Mouse (Mus musculus) hindbrain, postnatal 0 days (tissue): ENCODE data around the gene Wapl. TPM values are rescaled to one million over a fixed set of nuclear protein-coding genes. Genes with fewer than 3 reads are reported as not detected.

Source experiments
- ATAC-seq: fragments of 200-750 bp; cut with Nextera tagmentation; 2 replicates; pipeline ENCODE4 v1.8.0; 2017; ENCODE audit warnings: mild to moderate bottlenecking, moderate TSS enrichment, moderate library complexity
- DNase-seq: peaks from one replicate; pipeline ENCODE4 v3.0.0-alpha.2; 2015; ENCODE audit warnings: low spot score
- H3K27ac ChIP-seq: fragments of 300-500 bp; sonication (generic); 2 replicates; pipeline ENCODE4 v1.5.1; 2014; ENCODE audit warnings: mild to moderate bottlenecking
- H3K27me3 ChIP-seq: fragments of 300-500 bp; sonication (generic); 2 replicates; pipeline ENCODE4 v1.6.1; 2014; ENCODE audit warnings: low read length, mixed read lengths; ENCODE audit not compliant: insufficient read depth
- H3K36me3 ChIP-seq: fragments of 300-500 bp; sonication (generic); 2 replicates; pipeline ENCODE4 v1.6.1; 2014; ENCODE audit warnings: low read length, mixed read lengths; ENCODE audit not compliant: insufficient read depth
- H3K4me1 ChIP-seq: fragments of 300-500 bp; sonication (generic); 2 replicates; pipeline ENCODE4 v1.6.1; 2014; ENCODE audit warnings: antibody characterized with exemption, low read length, mixed read lengths; ENCODE audit not compliant: insufficient read depth
- H3K4me2 ChIP-seq: fragments of 300-500 bp; sonication (generic); 2 replicates; pipeline ENCODE4 v1.6.1; 2014; ENCODE audit warnings: low read depth, mild to moderate bottlenecking, low read length, moderate library complexity, mixed read lengths
- H3K4me3 ChIP-seq: fragments of 300-500 bp; sonication (generic); 2 replicates; pipeline ENCODE4 v1.5.1; 2014; ENCODE audit warnings: low read length
- H3K9ac ChIP-seq: fragments of 300-500 bp; sonication (generic); replicated peaks from 2 replicates; pipeline ENCODE4 v1.6.1; 2014; ENCODE audit warnings: mild to moderate bottlenecking, low read length, moderate library complexity, mixed read lengths
- H3K9me3 ChIP-seq: fragments of 300-500 bp; sonication (generic); 2 replicates; pipeline ENCODE4 v1.6.1; 2016; ENCODE audit warnings: low read length, mixed read lengths
- CTCF ChIP-seq: IDR thresholded peaks from 2 replicates; pipeline ENCODE4 v1.5.1; 2016; ENCODE audit warnings: antibody characterized with exemption, control low read depth, low read depth
- WGBS: fragments of 180-500 bp; shearing (Covaris S2); extraction: QIAGEN DNeasy Blood & Tissue Kit; methylation state at CpG from one replicate; pipeline ENCODE4 v1.1.7; 2014; 5-methylcytosine and 5-hydroxymethylcytosine counted together
- polyA plus RNA-seq: library from polyadenylated mRNA; unstranded; fragments of >200 nt; fragmentation: Nextera tagmentation; extraction: Ambion mirVana; gene quantifications from 2 replicates; pipeline ENCODE4 v1.2.1, GENCODE M21; 2015
- total RNA-seq: library from RNA; depleted of rRNA; stranded (reverse); fragments of >200 nt; gene quantifications from 2 replicates; pipeline ENCODE4 v1.2.3, GENCODE M21; 2014

The Wapl gene
- total and polyA plus RNA-seq, 2 experiments from 2014 or later, result 11.9 to 16.8 TPM

DNA sequence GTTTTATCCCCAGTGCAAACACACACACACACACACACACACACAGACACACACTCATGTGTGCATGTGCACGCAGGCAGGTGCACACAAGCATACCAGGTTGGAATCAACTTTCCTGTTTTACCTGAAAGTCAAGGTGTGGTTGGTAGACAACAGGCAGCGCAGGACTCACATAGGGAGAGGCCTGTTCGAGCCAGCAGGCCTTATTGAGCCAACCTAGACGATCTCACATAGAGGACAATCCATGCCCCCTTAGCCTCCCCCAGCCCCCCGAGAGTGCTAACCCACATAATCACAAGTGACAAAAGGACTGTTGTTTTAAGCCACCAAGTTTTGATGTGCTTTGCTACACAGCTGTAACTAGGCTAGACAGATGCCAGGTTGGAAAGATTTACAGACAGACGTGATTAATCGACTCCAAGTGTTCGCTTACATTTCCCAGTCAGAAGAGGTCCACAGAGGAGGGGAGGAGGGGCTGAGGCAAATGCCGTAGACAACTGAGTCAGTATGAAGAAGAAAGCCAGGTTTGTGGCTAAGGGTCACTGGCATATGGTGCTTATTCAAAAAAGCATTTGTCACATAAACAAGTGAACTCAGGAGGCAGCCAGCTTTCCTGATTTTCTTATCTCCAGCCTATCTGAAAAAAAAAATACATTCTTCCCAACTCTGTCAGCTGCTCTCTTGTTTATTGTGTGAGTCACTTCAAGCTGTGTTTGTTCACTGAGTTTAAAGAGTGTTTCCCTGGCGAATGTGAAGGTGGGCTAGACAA lies 90.2 kb downstream of the Wapl start:
- DNase-seq (no peak), ATAC-seq (no peak)
- H3K36me3 ChIP-seq, result no peaks in the 10 kb centered on the region
- H3K9me3 ChIP-seq, result no peaks in the 10 kb centered on the region
- TF ChIP-seq CTCF, result no peak
- WGBS, result 62% methylated on average over 10 of the region's 10 CpGs
- no peaks in the 10 kb centered on the region for H3K27me3 ChIP-seq
- no peak overlapping the region for H3K9ac ChIP-seq
- H3K4me1 ChIP-seq, result no peaks in the 10 kb centered on the region
- H3K4me2 ChIP-seq, result no peak overlapping the region
- H3K4me3 ChIP-seq, result no peak overlapping the region
- no peak overlapping the region for H3K27ac ChIP-seq

GRCm38 (mm10) chr14:34764908-34765307 lies 91.2 kb downstream of the Wapl start:
- Histone ChIP-seq H3K4me3 (no peak overlapping the region), H3K4me2 (no peak overlapping the region), H3K4me1 (no peaks in the 10 kb centered on the region), H3K36me3 (no peaks in the 10 kb centered on the region), H3K27ac (no peak overlapping the region), H3K9me3 (no peaks in the 10 kb centered on the region), H3K27me3 (no peaks in the 10 kb centered on the region), H3K9ac (no peak overlapping the region)
- DNase-seq (no peak), ATAC-seq (no peak)
- 87% methylated on average over 9 of the region's 9 CpGs for WGBS
- TF ChIP-seq CTCF, result no peak

DNA sequence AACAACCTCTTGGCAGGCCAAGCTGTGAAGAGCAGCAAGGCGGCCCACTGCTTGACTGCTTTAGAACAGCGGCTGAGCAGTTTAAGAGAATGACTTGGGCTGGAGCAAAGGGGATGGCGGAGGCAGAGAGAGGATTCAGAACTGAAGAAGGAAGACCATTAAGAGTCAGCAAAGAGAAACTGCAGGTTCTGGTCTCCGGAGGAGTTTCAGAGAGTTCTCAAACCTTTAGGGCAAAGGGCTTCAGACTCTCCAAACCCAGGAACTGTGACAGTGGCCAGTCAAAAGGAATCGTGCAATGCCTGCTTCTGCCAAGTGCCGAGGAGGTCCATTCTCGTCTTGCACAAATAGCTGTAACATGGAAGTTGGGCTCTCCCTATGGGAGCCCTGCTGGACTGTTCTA lies 91.7 kb downstream of the Wapl start:
- DNase-seq (no peak), ATAC-seq (no peak)
- Histone ChIP-seq H3K4me1 (no peaks in the 10 kb centered on the region), H3K27ac (no peak overlapping the region), H3K4me3 (no peak overlapping the region), H3K36me3 (no peaks in the 10 kb centered on the region), H3K9me3 (no peaks in the 10 kb centered on the region), H3K4me2 (no peak overlapping the region), H3K27me3 (no peaks in the 10 kb centered on the region), H3K9ac (no peak overlapping the region)
- TF ChIP-seq CTCF, result no peak
- 91% methylated on average over 7 of the region's 7 CpGs for WGBS

DNA sequence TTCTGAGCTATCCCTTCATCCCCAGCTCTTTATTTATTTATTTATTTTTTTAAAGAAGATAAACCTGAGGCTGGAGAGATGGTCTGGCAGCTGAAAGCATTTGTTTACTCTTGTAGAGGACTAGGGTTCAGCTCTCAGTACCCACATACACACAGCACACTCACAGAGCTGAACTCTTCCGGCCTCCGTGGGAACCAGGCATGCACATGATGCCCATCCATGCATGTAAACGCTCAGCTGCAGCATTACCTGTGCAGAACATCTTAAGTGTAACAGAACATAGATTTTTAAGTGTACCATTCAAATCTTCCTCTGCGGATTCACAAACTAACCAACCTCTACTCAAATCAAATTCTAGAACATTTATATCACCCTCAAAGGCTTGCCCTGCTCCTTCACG lies 92.5 kb downstream of the Wapl start:
- H3K9ac ChIP-seq, result no peak overlapping the region
- no peak overlapping the region for H3K4me2 ChIP-seq
- H3K36me3 ChIP-seq, result no peaks in the 10 kb centered on the region
- ATAC-seq, result no peak
- no peak overlapping the region for H3K4me3 ChIP-seq
- DNase-seq, result no peak
- TF ChIP-seq CTCF, result no peak
- no peak overlapping the region for H3K27ac ChIP-seq
- no peaks in the 10 kb centered on the region for H3K9me3 ChIP-seq
- no peaks in the 10 kb centered on the region for H3K27me3 ChIP-seq
- H3K4me1 ChIP-seq, result no peaks in the 10 kb centered on the region
- WGBS, result 93% methylated on average over 5 of the region's 5 CpGs

DNA sequence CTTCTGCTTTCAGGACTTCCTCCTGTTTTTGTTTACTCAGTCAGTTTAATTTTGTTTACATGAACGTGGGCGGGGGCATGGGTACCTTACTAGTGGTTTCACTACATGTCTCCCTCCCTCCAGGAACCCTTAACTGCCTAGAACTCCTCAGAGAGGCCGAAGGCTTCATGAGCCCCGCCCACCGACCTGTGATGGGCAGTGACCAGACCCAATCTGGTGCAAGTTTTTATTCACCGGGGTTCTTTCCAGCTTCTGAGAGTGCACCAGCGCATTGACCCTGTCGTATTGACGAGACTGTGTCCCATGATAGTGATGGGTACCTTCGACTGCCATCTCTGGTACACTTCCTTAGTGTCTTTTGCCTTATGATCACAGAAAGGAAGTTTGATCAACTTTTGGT lies 94.6 kb downstream of the Wapl start:
- Histone ChIP-seq H3K9me3 (no peaks in the 10 kb centered on the region), H3K9ac (no peak overlapping the region), H3K27me3 (no peaks in the 10 kb centered on the region), H3K4me1 (no peaks in the 10 kb centered on the region), H3K27ac (no peak overlapping the region), H3K4me2 (peak overlapping the region; percentile 93), H3K4me3 (peak overlapping the region; percentile 43), H3K36me3 (no peaks in the 10 kb centered on the region)
- no peak for TF ChIP-seq CTCF
- DNase-seq, result peak; percentile 70
- 1% methylated on average over 10 of the region's 10 CpGs for WGBS
- peak; percentile 67 for ATAC-seq

DNA sequence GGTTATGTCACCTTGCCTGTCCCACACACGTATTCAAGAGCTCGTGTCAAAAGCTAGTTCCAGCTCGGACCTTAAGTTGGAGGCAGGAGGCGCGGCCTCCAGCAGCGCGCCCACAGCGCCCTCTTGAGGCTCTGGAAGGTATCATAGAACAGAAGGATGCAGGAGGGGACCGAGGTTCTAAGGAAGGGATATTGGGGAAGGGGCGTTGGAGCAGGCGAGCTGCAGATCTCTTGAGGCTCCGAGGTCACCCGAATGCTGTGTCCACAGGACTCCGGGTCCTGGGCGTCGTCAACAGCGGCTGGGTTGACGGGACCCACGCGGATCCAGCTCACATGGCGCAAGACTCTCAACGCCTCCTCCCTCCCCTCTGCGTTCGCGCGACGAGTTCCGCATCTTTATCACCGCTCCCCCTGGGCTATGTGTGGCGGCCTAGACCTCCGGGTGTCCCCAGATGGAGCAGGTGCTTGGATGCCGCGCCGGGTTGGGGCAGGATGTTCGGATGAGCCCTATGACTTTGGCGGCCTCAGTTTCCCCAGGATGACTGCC lies 95.4 kb downstream of the Wapl start:
- no peaks in the 10 kb centered on the region for H3K9me3 ChIP-seq
- H3K4me3 ChIP-seq, result peak overlapping the region; percentile 43
- peak overlapping the region; percentile 93 for H3K4me2 ChIP-seq
- H3K9ac ChIP-seq, result peak overlapping the region; percentile 59
- H3K36me3 ChIP-seq, result no peaks in the 10 kb centered on the region
- no peak overlapping the region for H3K27ac ChIP-seq
- ATAC-seq (peak; percentile 77), DNase-seq (peak; percentile 85)
- peak; percentile 90 for TF ChIP-seq CTCF
- H3K4me1 ChIP-seq, result no peaks in the 10 kb centered on the region
- under 1% methylated on average over 36 of the region's 36 CpGs for WGBS
- H3K27me3 ChIP-seq, result no peaks in the 10 kb centered on the region

GRCm38 (mm10) chr14:34769567-34770158 lies 95.9 kb downstream of the Wapl start:
- Histone ChIP-seq H3K4me1 (no peaks in the 10 kb centered on the region), H3K9me3 (no peaks in the 10 kb centered on the region), H3K27me3 (no peaks in the 10 kb centered on the region), H3K27ac (no peak overlapping the region), H3K9ac (peak overlapping the region; percentile 59), H3K4me3 (peak overlapping the region; percentile 43), H3K36me3 (no peaks in the 10 kb centered on the region), H3K4me2 (peak overlapping the region; percentile 93)
- 20% methylated on average over 32 of the region's 32 CpGs for WGBS
- DNase-seq (peak; percentile 48), ATAC-seq (peak; percentile 68)
- no peak for TF ChIP-seq CTCF
